Mouse (Mus musculus): Measurements from ENCODE around the gene Efcab12. TPM values are rescaled to one million over a fixed set of nuclear protein-coding genes. Genes with fewer than 3 reads are reported as not detected.

Efcab12 gene
- polyA plus RNA-seq, 1 experiment from 2014 or later: 0.58 TPM

Small RNAs within 50 kb of the gene (microRNA-seq; reads per million reads assigned to microRNA genes)
- gene Mir7660: not detected

Other genes starting within 250 kb of the Efcab12 start
- gene Mkrn2os, start 245.8 kb downstream of the Efcab12 start, polyA plus RNA-seq (2015; fragmentation: Nextera tagmentation; extraction: Ambion mirVana): 14.1 and 14.3 TPM in 2 replicates
- 23.7 and 25.3 TPM in 2 replicates for gene Mkrn2, start 236.5 kb downstream of the Efcab12 start, polyA plus RNA-seq (2015; fragmentation: Nextera tagmentation; extraction: Ambion mirVana)
- 85.6 and 88.2 TPM in 2 replicates for gene Raf1, start 161.8 kb downstream of the Efcab12 start, polyA plus RNA-seq (2015; fragmentation: Nextera tagmentation; extraction: Ambion mirVana)
- gene Tmem40, start 76.0 kb downstream of the Efcab12 start, polyA plus RNA-seq (2015; fragmentation: Nextera tagmentation; extraction: Ambion mirVana): 8.2 and 14.9 TPM in 2 replicates
- 19.9 and 22.6 TPM in 2 replicates for gene Cand2, start 63.9 kb downstream of the Efcab12 start, polyA plus RNA-seq (2015; fragmentation: Nextera tagmentation; extraction: Ambion mirVana)
- gene Rpl32, start 29.7 kb downstream of the Efcab12 start, polyA plus RNA-seq (2015; fragmentation: Nextera tagmentation; extraction: Ambion mirVana): 2,176 and 2,210 TPM in 2 replicates
- 15.4 and 19.4 TPM in 2 replicates for gene Mbd4, start 15.0 kb upstream of the Efcab12 start, polyA plus RNA-seq (2015; fragmentation: Nextera tagmentation; extraction: Ambion mirVana)
- 18.8 and 18.9 TPM in 2 replicates for gene Ift122, start 15.1 kb upstream of the Efcab12 start, polyA plus RNA-seq (2015; fragmentation: Nextera tagmentation; extraction: Ambion mirVana)
- 0.15 and 0.31 TPM in 2 replicates for gene Rho, start 93.3 kb upstream of the Efcab12 start, polyA plus RNA-seq (2015; fragmentation: Nextera tagmentation; extraction: Ambion mirVana)
- not detected in 2 replicates for gene H1foo, start 106.5 kb upstream of the Efcab12 start, polyA plus RNA-seq (2015; fragmentation: Nextera tagmentation; extraction: Ambion mirVana)
- 31.3 and 37.7 TPM in 2 replicates for gene Plxnd1, start 156.6 kb upstream of the Efcab12 start, polyA plus RNA-seq (2015; fragmentation: Nextera tagmentation; extraction: Ambion mirVana)